Mouse (Mus musculus) brain, adult 2 months (tissue): ENCODE data around the gene Ppp2r5d.

Source experiments
- DNase-seq: peaks from one replicate; pipeline ENCODE4 v3.0.0; 2011; ENCODE audit warnings: low read depth, low spot score

Gene Ppp2r5d

GRCm38 (mm10) chr17:46645561-46646321 lies 59.2 kb downstream of the Ppp2r5d start, which contains the start of the genes Klc4 and Mrpl2:
Gene Klc4, minus strand, starts transcription at chr17:46646022.
Gene Mrpl2, plus strand, starts transcription at chr17:46646229.
- peak; percentile 99 for DNase-seq

- DNase-seq: peak; percentile 37
These were observed 59.9 kb downstream of the Ppp2r5d start for GRCm38 (mm10) chr17:46644916-46645475.

GRCm38 (mm10) chr17:46644152-46644805 lies 60.6 kb downstream of the Ppp2r5d start:
- DNase-seq: no peak

GRCm38 (mm10) chr17:46642060-46642459 lies 62.9 kb downstream of the Ppp2r5d start:
- peak; percentile 28 for DNase-seq

GRCm38 (mm10) chr17:46639929-46640328 lies 65.0 kb downstream of the Ppp2r5d start:
- DNase-seq: no peak

- peak; percentile 87 for DNase-seq
These were observed 67.9 kb downstream of the Ppp2r5d start for GRCm38 (mm10) chr17:46636831-46637523.
